Mouse (Mus musculus): Measurements from ENCODE around the gene Gemin4. TPM values are rescaled to one million over a fixed set of nuclear protein-coding genes. Genes with fewer than 3 reads are reported as not detected.

The Gemin4 gene
- polyA plus RNA-seq, 1 experiment, result 39.6 TPM

DNA sequence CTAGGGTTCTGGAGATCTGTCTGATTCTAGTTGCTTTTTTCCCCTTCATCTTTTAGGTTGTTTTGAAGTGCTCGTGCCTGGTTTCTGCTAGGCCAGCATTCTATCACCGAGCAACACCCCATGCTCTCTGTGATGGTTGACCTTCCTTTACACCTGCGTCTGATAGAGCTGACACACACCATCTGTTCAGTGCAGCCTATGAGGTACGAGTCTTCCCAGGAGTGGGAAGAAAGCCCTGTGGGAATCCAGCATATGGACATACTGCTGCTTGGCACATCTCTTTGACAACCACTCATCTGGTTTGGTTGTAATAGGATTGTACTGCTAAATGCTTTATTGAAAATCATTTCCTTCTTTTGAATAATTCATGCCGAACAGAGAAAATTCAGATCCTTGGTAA lies 47.3 kb downstream of the Gemin4 start:
- no peaks in the 10 kb centered on the region for H3K4me1 ChIP-seq (ENCODE audit: control insufficient read depth, insufficient read depth, low read length)
- no peak overlapping the region for H3K4me3 ChIP-seq (ENCODE audit: control insufficient read depth, low read depth, low read length)
- H3K27ac ChIP-seq (ENCODE audit: control insufficient read depth, insufficient read depth, low read depth, low read length), result no peak overlapping the region
- no peak for TF ChIP-seq CTCF (IDR thresholded peaks at IDR 0.05; ENCODE audit: control insufficient read depth, insufficient read depth, insufficient replicate concordance, low read depth, low read length)
- no peak for TF ChIP-seq POLR2A (IDR thresholded peaks at IDR 0.05; ENCODE audit: control insufficient read depth, low read depth, low read length)
- no peaks in the 10 kb centered on the region for H3K27me3 ChIP-seq (ENCODE audit: control insufficient read depth, insufficient read depth, low read length)
- no peaks in the 10 kb centered on the region for H3K36me3 ChIP-seq (ENCODE audit: control insufficient read depth, insufficient read depth, low read length)

DNA sequence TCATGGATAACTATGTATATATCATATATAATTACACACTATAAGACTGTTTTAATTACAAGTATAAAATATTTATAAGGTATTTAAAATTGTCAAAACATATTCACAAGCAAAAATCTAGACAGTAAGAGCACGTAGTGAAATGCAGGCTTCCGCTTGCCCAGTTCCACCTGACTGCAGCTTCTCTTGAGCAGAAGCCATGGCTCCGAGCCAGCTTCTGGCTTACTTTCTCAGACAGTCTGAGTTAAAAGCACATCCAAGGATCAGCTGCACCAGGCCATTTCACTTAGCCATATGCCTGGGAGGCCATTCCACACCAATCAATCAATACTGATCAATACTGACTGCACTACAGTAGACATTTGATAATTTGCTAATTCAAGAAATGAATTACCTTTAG lies 48.5 kb downstream of the Gemin4 start:
- H3K27ac ChIP-seq (ENCODE audit: control insufficient read depth, insufficient read depth, low read depth, low read length), result no peak overlapping the region
- no peak overlapping the region for H3K4me3 ChIP-seq (ENCODE audit: control insufficient read depth, low read depth, low read length)
- H3K36me3 ChIP-seq (ENCODE audit: control insufficient read depth, insufficient read depth, low read length), result no peaks in the 10 kb centered on the region
- no peaks in the 10 kb centered on the region for H3K27me3 ChIP-seq (ENCODE audit: control insufficient read depth, insufficient read depth, low read length)
- H3K4me1 ChIP-seq (ENCODE audit: control insufficient read depth, insufficient read depth, low read length), result no peaks in the 10 kb centered on the region
- TF ChIP-seq CTCF (IDR thresholded peaks at IDR 0.05; ENCODE audit: control insufficient read depth, insufficient read depth, insufficient replicate concordance, low read depth, low read length), result no peak
- TF ChIP-seq POLR2A (IDR thresholded peaks at IDR 0.05; ENCODE audit: control insufficient read depth, low read depth, low read length), result no peak

DNA sequence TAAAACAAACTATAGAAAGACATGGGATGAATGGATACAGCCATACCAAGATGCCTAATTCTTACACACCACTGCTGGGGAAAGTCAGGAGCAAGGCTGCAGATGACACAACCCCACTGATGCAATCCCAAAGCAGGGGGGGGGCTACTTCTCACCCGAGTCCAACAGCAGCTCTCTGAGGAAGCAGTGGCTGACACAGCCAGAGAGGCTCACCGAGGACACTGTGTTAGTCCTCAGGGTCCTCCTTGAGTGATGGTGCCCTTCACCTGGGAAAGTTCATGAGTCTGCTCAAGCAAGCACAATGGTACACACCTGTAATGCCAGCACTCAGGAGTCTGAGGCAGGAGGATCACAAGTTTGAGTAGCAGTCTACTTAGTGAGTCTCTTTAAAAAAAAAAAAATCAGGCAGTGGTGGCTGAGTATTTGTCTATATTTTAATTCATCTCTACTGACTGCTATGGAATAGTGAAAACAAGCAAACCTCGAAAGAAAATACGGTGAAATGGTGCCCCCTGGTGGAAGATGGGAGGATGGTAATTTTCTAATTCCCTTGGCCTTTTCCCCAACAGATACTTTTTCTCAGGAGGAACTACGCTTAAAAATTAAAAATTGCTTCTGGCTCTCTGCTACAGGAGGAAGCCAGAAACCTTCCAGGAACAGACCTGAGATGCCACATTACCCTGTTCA lies 50.2 kb downstream of the Gemin4 start:
- Histone ChIP-seq H3K36me3 (ENCODE audit: control insufficient read depth, insufficient read depth, low read length) (no peaks in the 10 kb centered on the region), H3K4me1 (ENCODE audit: control insufficient read depth, insufficient read depth, low read length) (no peaks in the 10 kb centered on the region), H3K27me3 (ENCODE audit: control insufficient read depth, insufficient read depth, low read length) (no peaks in the 10 kb centered on the region), H3K27ac (ENCODE audit: control insufficient read depth, insufficient read depth, low read depth, low read length) (no peak overlapping the region), H3K4me3 (ENCODE audit: control insufficient read depth, low read depth, low read length) (no peak overlapping the region)
- no peak for TF ChIP-seq POLR2A (IDR thresholded peaks at IDR 0.05; ENCODE audit: control insufficient read depth, low read depth, low read length)

DNA sequence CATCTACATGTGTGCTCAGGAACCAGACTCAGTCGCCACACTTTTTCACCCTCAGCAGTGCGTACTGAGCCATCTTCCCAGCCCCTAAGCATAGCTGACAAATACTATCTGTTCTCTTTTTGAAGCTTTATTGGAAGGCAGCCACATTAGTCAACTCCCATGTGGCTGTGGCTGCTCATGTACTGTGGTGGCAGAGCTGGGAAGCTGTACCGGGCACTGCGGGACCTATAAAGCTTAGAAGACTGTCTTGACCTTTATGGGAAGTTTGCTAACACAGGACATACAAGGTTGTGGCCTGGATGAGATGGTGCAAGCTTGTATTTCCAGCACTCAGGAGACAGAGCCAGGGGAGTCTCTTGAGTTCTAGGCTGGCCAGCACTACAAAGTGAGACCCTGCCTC lies 50.8 kb downstream of the Gemin4 start:
- H3K27me3 ChIP-seq (ENCODE audit: control insufficient read depth, insufficient read depth, low read length), result no peaks in the 10 kb centered on the region
- no peak overlapping the region for H3K4me3 ChIP-seq (ENCODE audit: control insufficient read depth, low read depth, low read length)
- no peaks in the 10 kb centered on the region for H3K36me3 ChIP-seq (ENCODE audit: control insufficient read depth, insufficient read depth, low read length)
- TF ChIP-seq POLR2A (IDR thresholded peaks at IDR 0.05; ENCODE audit: control insufficient read depth, low read depth, low read length) (no peak), CTCF (IDR thresholded peaks at IDR 0.05; ENCODE audit: control insufficient read depth, insufficient read depth, insufficient replicate concordance, low read depth, low read length) (no peak)
- no peaks in the 10 kb centered on the region for H3K4me1 ChIP-seq (ENCODE audit: control insufficient read depth, insufficient read depth, low read length)
- no peak overlapping the region for H3K27ac ChIP-seq (ENCODE audit: control insufficient read depth, insufficient read depth, low read depth, low read length)

Other genes with a start within 250 kb of the Gemin4 start
- gene 1700016K19Rik, start 217.8 kb downstream of the Gemin4 start, polyA plus RNA-seq (2012; rRNA removed), result 287 and 288 TPM in 2 replicates
- 0.64 and 0.77 TPM in 2 replicates for gene Rflnb, start 189.9 kb downstream of the Gemin4 start, polyA plus RNA-seq (2012; rRNA removed)
- 11.5 and 11.7 TPM in 2 replicates for gene Vps53, start 38.0 kb downstream of the Gemin4 start, polyA plus RNA-seq (2012; rRNA removed)
- 2.4 and 3.2 TPM in 2 replicates for gene Fam57a, start 38.0 kb downstream of the Gemin4 start, polyA plus RNA-seq (2012; rRNA removed)
- 2,170 and 2,532 TPM in 2 replicates for gene Dbil5, start 56 bp downstream of the Gemin4 start, polyA plus RNA-seq (2012; rRNA removed)
- gene Mrm3, start 26.1 kb upstream of the Gemin4 start, polyA plus RNA-seq (2012; rRNA removed), result 3.0 and 4.3 TPM in 2 replicates
- gene Glod4, start 26.1 kb upstream of the Gemin4 start, polyA plus RNA-seq (2012; rRNA removed), result 9.4 and 10.6 TPM in 2 replicates
- 83.2 and 84.0 TPM in 2 replicates for gene Nxn, start 181.5 kb upstream of the Gemin4 start, polyA plus RNA-seq (2012; rRNA removed)
- gene Timm22, start 189.3 kb upstream of the Gemin4 start, polyA plus RNA-seq (2012; rRNA removed), result 7.5 and 8.6 TPM in 2 replicates

Measured in testis, adult 2 months (tissue).